Mouse (Mus musculus) right cerebral cortex, adult 2 months (tissue): ENCODE measurements around the gene H2-Q4.
"Not testable (repeated sequence)": the region's sequence is repeated elsewhere in the genome, so short reads cannot be mapped to it uniquely, and the experiment has no call there.

Experiments
- DNase-seq, 2 experiments: peaks; one replicate each; pipeline ENCODE4 v3.0.0; 2021 to 2022; ENCODE audit warnings: low spot score in 2 of 2

Gene H2-Q4

DNA sequence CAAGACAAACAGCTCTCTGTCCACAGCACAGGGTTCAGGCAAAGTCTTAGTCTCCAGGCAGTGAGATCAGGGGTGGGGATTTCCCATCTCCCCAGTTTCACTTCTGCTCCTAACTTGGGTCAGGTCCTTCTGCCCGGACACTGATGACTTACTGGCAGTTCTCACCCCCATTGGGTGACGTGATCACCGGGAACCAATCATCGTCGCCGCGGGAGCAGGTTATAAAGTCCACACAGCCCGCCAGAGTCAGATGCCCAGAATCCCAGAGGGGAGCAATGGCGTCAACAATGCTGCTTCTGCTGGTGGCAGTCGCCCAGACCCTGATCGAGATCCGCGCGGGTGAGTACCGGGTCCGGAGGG is at the start of gene H2-Q4:
Gene H2-Q4, plus strand, starts transcription at position 249 of the 360 bp plus-strand sequence.
- DNase-seq: peak; percentile 75 to 80

DNA sequence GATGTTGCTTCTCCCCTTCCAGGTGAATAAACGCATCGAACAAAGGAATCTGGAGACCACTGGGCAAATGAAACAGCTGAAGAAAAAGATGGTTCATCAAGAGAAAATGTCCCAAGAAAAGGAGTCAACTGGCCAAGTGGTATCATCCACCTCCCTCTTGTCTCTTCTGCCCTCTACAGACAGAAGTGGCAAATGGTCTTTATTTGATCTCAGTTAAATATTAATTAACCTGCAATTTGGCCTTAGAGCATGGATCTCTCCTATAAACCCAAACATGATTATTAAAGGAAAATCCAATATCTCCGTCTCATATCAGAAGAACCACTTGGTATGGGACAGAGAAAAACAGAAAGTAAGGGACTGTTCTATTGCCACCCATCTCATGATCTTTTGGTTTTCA is 49.7 kb upstream of the H2-Q4 start:
- not testable (repeated sequence) for DNase-seq

DNA sequence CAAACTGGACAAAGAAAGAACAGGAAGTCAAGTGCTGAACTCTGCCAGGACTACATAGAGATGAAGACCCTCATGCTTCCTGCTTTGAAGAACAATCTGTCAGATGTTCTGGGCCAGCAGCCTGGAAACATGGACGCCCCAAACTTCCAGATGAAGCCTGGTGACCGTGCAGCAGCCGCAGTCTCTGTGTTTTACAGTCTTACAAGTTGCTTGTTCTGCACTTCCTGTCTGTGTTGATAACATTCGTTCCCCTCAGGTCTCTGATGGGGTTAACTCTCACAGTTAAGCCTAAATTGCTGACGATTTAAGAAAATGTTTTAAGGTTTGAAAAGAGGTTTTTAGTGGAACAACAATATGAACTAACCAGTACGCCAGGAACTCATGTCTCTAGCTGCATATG is 47.9 kb upstream of the H2-Q4 start:
- DNase-seq: not testable (repeated sequence)

DNA sequence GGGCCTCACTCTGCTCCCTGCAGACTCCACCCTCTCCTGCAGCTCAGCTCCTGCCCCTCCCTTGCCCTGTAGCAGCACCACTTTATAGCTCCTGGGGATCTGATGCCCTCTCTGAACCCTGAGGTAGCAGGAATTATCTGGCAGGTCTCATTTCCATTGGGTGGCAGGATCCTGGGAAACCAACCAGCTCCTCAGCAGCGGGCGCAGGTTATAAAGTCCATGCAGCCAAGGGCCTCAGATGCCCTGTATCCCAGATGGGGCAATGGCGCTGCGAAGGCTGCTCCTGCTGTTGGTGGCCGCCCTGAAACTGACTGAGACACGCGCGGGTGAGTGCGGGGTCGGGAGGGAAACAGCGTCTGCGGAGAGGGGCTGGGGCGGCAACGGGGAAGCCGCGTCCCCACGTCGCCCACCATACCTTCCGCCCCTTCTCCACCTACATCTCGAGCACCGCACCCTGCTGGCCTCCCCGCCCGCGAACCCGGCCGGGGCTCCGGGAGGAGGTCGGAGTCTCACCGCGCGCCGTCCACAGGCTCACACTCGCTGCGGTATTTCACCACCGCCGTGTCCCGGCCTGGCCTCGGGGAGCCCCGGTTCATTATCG is 37.2 kb upstream of the H2-Q4 start, which contains the start of gene H2-Q2:
Gene H2-Q2, plus strand, starts transcription at position 172 of the 601 bp plus-strand sequence.
- no peak for DNase-seq

DNA sequence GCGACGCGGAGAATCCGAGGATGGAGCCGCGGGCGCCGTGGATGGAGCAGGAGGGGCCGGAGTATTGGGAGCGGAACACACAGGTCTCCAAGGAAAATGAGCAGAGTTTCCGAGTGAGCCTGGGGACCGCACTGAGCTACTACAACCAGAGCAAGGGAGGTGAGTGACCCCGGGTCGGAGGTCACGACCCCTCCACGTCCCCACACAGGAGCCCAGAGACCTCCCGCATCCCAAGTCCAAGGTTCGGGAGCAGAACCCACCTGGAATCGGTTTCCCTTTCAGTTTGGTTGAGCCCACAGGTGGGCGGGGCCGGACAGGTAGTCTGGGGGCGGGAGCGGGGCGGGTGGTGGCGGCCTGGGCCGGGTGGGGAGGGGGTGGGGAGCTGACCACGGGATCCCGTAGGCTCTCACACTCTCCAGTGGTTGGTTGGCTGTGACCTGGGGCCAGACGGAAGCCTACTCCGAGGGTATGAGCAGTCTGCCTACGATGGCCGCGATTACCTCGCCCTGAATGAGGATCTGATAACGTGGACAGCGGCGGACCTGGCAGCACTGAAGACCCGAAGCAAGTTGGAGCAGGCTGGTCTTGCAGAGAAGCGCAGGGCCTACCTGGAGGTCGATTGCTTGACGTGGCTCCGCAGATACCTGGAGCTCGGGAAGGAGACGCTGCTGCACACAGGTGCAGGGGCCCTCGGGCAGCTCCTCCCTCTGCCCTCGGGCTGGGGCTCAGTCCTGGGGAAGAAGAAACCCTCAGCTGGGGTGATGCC is 36.5 kb upstream of the H2-Q4 start:
- DNase-seq: no peak

DNA sequence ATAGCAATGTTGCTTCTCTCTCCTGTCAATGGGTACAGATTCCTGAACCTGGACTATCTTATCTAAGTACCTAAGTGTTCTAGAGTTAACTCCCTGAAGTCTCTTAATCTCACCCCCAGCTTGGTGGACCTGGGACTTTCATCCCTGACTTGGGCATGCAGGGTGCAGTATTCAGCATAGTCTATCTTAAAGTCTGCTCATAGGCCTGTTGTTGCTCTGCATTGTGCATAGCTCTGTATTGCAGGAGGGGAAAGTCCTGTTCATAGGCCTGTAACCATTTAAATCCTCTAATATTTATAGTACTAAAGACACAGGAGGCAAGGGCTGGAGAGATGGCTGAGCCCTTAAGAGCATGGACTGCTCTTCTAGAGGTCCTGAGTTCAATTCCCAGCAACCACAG is 31.8 kb upstream of the H2-Q4 start:
- DNase-seq: not testable (repeated sequence)

DNA sequence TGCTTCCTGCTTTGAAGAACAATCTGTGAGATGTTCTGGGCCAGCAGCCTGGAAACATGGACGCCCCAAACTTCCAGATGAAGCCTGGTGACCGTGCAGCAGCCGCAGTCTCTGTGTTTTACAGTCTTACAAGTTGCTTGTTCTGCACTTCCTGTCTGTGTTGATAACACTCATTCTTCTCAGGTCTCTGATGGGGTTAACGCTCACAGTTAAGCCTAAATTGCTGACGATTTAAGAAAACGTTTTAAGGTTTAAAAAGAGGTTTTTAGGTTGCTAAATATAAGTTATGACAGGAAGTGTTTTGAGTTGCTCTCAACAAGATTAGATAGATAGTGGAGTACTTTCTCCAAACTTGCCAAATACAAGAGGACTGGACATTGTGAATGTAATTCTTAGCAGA is 26.1 kb upstream of the H2-Q4 start:
- DNase-seq: not testable (repeated sequence)

DNA sequence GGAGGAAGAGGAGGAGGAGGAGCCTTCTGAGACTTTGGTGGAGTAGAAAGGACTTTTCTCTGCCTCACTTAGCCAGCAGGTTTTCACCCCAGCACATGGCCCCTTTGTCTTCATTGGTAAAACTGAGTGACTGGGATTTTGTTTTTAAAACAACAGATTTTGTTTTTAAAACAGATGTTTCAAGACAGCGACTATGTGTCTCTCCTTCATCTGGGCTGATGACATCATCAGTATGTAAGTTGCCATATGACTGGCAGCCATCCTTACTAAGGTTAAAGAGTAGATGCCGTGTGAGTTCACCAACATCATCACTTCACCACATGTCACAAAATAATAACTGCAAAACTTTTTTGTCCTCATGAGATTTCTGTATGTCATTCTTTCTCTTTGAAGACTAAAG is 25.3 kb upstream of the H2-Q4 start:
- DNase-seq: no peak

DNA sequence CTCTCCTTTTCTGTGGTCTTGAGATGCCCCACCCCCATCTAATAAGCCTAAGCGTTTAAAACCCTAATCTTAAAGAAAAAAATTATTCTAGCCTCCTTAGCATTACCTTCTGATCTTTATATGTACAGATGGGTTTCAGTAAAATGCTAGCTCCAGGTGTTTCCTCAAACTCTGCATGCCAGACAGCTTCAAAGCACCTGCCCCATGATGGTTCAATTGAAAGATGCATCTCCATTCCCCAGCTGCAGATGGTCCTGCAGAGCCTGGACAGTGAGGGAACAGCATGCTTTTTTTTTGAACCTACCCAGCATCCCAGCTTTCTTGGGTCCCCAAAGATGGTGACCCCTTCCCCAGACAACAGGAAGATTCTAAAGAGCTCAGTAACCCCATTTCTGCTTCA is 22.3 kb upstream of the H2-Q4 start:
- DNase-seq: no peak

DNA sequence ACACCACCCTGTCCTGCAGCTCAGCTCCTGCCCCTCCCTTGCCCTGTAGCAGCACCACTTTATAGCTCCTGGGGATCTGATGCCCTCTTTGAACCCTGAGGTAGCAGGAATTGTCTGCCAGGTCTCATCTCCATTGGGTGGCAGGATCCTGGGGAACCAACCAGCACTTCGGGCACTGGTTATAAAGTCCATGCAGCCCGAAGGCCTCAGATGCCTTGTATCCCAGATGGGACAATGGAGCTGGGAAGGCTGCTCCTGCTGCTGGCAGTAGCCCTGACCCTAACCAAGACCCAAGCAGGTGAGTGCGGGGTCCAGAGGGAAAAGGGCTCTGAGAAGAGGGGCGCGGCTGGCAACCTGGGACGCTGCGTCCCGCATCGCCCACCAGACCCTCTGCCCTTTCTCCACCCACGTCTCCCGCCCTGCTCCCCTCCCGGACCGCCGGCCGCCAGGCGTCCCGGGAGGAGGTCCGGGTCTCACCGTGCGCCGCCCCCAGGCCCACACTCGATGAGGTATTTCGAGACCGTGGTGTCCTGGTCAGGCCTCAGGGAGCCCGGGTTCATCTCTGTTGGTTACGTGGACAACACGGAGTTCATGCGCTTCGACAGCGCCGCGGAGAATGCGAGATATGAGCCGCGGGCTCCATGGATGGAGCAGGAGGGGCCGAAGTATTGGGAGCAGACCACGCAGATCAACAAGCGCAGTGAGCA is 20.5 kb upstream of the H2-Q4 start:
- no peak for DNase-seq

DNA sequence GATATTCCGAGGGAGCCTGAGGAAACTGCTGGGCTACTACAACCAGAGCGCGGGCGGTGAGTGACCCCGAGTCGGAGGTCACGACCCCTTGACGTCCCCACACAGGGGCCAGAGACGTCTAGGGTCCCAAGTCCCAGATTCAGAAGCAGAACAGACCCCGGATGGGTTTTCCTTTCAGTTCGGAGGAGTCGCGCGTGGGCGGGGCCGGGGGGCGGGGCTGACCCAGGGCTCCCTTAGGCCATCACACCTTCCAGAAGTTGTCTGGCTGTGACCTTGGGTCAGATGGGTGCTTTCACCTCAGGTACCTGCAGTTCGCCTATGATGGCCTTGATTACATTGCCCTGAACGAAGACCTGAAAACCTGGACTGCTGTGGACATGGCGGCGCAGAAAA is 20.0 kb upstream of the H2-Q4 start:
- no peak for DNase-seq

DNA sequence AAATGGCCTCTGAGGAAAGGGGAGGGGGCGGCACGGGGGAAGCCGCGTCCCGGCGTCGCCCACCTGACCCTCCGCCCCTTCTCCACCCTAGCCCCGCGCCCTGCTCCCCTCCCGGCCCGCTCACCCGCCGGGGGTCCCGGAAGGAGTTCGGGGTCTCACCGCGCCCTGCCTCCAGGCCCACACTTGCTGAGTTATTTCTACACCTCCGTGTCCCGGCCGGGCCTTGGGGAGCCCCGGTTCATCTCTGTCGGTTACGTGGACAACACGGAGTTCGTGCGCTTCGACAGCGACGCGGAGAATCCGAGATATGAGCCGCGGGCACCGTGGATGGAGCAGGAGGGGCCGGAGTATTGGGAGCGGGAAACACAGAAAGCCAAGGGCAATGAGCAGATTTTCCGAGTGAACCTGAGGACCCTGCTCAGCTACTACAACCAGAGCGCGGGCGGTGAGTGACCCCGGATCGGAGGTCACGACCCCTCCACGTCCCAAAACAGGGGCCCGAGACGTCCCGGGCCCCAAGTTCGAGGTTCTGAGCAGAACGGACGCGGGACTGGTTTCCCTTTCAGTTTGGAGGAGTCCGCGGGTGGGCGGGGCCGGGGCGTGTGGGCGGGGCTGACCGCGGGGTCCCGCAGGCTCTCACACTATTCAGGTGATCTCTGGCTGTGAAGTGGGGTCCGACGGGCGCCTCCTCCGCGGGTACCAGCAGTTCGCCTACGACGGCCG is 473 bp downstream of the H2-Q4 start:
- DNase-seq: peak in 1 of 2 experiments; percentile 2

DNA sequence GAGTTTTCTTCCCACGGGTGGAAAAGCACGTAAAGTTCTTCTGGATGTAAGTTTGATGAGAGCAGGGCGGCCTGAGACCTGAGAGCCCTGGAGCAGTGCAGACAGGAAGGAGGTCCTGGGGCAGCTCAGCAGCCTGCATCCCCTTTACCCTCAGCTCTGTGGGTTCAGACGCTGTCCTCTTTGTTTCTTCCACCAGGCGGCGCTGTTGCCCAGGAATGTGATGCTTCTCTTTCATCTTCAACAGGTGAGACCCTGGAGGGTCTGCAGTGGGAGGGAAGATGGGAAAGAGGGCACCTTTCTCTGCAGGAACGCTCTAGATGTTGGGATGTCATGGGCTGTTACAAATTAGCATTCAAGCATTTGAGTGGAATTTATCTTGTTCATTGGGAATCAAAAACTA is 10.4 kb downstream of the H2-Q4 start:
- DNase-seq: not testable (repeated sequence)

DNA sequence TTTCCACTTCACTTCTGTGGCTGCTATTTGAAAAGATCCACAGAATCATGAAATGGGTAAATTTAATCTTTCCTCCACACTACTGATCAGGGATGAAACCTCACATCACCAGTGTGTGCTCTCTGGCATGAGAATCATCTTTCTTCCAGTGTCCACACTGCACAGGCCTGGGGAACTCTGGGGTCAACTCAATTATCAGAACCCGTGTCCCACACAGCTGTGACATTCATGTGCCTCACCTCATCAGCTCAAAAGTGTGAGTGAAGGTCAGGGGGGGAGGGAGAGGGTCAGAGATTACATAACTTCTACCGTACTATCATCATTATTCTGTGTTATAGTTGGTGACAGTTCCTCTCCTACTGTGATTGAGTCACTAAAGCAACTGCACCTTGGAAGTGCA is 13.3 kb downstream of the H2-Q4 start:
- DNase-seq: not testable (repeated sequence)

DNA sequence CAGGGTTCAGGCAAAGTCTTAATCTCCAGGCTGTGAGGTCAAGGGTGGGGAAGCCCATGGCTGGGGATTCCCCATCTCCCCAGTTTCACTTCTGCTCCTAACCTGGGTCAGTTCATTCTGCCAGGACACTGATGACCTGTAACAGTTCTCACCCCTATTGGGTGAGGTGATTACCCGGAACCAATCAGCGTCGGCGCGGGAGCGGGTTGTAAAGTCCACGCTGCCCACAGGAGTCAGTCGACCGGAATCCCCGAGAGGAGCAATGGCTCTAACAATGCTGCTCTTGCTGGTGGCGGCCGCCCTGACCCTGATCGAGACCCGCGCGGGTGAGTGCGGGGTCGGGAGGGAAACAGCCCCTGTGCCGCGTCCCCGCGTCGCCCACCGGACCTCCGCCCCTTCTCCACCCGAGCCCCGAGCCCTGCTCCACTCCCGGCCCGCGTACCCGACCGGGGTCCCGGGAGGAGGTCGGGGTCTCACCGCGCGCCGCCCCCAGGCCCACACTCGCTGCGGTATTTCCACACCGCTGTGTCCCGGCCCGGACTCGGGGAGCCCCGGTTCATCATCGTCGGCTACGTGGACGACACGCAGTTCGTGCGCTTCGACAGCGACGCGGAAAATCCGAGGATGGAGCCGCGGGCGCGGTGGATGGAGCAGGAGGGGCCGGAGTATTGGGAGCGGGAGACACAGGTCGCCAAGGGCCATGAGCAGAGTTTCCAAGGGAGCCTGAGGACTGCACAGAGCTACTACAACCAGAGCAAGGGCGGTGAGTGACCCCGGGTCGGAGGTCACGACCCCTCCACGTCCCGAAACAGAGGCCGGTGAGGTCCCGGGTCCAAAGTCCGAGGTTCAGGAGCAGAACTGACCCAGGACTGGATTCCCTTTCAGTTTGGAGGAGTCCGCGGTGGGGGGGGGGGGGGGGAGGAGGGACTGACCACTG is 14.7 kb downstream of the H2-Q4 start:
- not testable (repeated sequence) for DNase-seq

DNA sequence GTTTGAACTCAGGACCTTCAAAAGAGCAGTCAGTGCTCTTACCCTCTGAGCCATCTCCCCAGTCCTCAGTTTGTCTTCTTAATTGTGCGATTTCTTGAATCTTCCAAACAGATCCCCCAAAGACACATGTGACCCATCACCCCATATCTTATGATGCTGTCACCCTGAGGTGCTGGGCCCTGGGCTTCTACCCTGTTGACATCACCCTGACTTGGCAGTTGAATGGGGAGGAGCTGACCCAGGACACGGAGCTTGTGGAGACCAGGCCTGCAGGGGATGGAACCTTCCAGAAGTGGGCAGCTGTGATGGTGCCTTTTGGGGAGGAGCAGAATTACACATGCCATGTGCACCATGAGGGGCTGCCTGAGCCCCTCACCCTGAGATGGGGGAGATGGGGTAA is 17.5 kb downstream of the H2-Q4 start:
- DNase-seq: not testable (repeated sequence)

DNA sequence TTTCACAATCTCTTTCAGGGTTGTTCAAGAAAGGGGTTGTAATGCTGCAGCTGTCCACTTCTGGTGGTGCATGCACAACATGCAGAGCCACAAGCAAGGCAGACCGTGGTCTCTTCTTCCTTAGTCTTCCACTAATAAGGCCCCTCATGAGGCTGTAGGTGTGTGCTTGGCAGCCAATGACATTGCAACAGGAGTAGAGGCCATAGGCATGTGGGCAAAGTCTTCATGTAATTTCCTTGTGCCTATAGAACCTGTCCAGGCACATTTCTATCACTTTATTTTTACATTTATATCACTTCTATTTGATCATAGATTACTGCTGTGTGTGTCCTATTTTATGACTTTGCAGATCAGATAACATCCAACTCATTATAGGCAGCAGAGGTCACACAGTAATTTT is 33.6 kb downstream of the H2-Q4 start:
- DNase-seq: not testable (repeated sequence)

DNA sequence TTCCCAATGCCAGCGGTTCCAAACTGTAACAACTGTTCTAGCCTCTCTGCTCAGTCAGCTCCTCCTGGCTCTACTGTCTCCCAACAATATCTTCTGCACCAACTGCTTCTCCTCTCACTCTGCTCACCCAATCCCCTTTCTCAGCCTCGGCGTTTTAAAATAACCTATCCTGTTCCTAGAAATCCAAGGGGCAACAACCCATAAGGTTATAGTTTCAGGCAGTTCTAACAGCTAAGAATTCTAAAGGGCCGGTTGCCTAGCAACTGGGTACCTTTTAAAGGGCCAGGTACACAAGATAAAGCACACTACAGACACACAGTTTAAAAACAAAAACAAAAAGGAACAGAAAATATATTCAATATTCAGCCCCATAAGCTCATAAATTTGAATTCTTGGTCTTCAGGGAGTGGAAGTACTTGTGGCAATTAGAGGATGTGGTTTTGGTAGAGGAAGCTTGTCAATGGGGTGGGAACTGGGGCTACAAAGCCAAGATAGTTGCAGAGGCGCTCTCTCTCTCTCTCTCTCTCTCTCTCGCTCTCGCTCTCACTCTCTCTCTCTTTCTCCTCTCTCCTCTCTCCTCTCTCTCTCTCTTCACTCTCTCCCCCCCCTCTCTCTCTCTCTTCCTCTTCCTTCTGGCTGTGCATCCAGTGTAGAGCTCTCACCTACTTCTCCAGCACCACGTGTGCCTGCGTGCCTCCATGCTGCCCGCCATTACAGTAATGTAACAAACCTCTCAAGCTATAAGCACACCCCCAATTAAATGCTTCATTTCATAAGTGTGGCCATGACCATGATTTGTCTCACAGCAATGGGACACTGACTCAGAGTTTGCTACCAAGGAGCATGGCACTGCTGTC is 36.1 kb downstream of the H2-Q4 start:
- DNase-seq: not testable (repeated sequence)

DNA sequence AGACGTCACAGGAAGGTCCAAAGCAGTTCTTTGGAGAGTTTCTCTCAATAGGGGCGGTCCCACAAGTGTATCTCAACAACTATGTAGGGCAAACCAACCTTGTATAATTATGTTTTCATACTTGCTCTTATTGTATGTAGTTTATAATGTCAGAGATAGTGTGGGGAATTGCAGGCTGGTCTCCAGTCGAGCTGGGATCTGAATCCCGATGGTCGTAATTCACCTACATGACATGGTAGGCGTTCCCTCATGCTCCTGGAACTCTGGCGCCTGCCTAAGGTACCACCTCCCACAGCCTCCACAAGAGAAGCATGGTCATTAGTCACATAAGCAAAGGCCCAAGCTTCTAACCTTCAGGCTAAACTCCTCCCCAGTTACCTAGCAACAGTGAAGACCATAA is 39.4 kb downstream of the H2-Q4 start:
- no peak for DNase-seq

DNA sequence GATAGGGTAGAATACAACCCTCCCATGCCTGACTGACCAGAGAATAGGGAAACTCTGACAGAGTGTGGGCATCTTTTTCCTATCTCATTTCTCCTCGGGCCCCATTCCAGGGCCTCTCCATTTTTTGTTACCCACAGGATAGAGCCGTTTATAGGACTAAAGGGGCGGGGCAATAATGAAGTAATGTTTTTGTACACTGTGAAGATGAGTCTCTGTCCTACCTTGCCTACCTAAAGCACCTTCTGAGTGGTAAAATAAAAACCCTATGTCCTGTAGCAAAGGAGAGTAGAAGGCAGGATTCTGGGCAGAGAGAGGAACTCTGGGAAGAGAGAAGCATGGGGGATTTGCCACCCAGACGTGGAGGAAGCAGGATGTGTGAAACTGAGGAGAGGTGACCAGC is 40.1 kb downstream of the H2-Q4 start:
- DNase-seq: not testable (repeated sequence)
